Mouse (Mus musculus) stomach, embryonic 15.5 days (tissue): ENCODE measurements at regions not wholly inside any gene's neighbourhood (a gene's known extent, or its start where the extent isn't known, plus 50 kb on each side); places are given as distances from the start of the nearest gene placed in this dataset.

Source experiments
- ATAC-seq: fragments of 200-750 bp; cut with Nextera tagmentation; 2 replicates; pipeline ENCODE4 v1.8.0; 2017; ENCODE audit warnings: low read depth, moderate number of reproducible peaks, moderate TSS enrichment; ENCODE audit not compliant: insufficient read depth, low FRiP score
- H3K27ac ChIP-seq: fragments of 300-500 bp; sonication (generic); 2 replicates; pipeline ENCODE4 v1.5.1; 2015; ENCODE audit warnings: mild to moderate bottlenecking, inconsistent platforms
- H3K27me3 ChIP-seq: fragments of 300-500 bp; sonication (generic); replicated peaks from 2 replicates; pipeline ENCODE4 v1.6.1; 2015; ENCODE audit warnings: inconsistent platforms
- H3K36me3 ChIP-seq: fragments of 300-500 bp; sonication (generic); 2 replicates; pipeline ENCODE4 v1.6.1; 2015; ENCODE audit warnings: inconsistent platforms
- H3K4me1 ChIP-seq: fragments of 300-500 bp; sonication (generic); 2 replicates; pipeline ENCODE4 v1.6.1; 2015; ENCODE audit warnings: inconsistent platforms
- H3K4me2 ChIP-seq: fragments of 300-500 bp; sonication (generic); 2 replicates; pipeline ENCODE4 v1.6.1; 2015; ENCODE audit warnings: mild to moderate bottlenecking, inconsistent platforms
- H3K4me3 ChIP-seq: fragments of 300-500 bp; sonication (generic); replicated peaks from 2 replicates; pipeline ENCODE4 v1.5.1; 2015; ENCODE audit warnings: inconsistent platforms
- H3K9ac ChIP-seq: fragments of 300-500 bp; sonication (generic); 2 replicates; pipeline ENCODE4 v1.6.1; 2015; ENCODE audit warnings: inconsistent platforms
- H3K9me3 ChIP-seq: fragments of 300-500 bp; sonication (generic); 2 replicates; pipeline ENCODE4 v1.6.1; 2016; ENCODE audit warnings: inconsistent platforms
- WGBS: fragments of 180-500 bp; shearing (Covaris S2); methylation state at CpG from one replicate; pipeline ENCODE4 v1.1.7; 2015; 5-methylcytosine and 5-hydroxymethylcytosine counted together

GRCm38 (mm10) chr4:8986394-8987091 lies 747.7 kb upstream of the Car8 start:
- ATAC-seq = no peak
- Histone ChIP-seq H3K9me3 (no peaks in the 10 kb centered on the region), H3K4me2 (no peak overlapping the region), H3K36me3 (no peaks in the 10 kb centered on the region), H3K9ac (no peak overlapping the region), H3K27ac (no peak overlapping the region), H3K27me3 (no peaks in the 10 kb centered on the region), H3K4me1 (0 out of 2 replicates have a peak, but pooled peaks cover 5% of the 10 kb centered on the region), H3K4me3 (no peak overlapping the region)
- WGBS = 52% methylated on average over 13 of the region's 13 CpGs

DNA sequence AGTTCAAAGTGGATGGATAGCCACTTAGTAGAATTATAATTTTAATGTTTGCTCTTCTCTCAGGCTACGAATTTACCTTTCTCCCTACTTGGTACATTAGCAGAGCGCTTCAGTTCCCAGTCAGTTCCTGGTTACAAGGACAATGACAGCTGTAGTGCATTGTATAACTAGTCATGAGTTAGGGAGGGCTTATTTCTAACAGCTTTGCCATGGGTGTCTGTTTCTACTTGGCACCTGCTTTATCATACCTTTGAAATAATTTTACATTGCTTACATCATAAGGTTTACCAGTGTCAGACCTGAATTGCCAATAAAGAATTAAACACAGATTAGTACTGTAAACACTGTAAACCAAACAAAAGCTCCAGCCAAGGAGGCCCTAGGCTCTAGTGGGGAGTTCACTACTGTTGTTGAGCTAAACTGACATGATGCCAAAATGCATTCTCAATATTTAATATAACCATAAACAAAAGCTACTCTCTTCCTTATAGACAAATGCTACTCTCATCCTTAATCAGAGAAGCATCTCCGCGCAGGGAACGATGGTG lies 745.3 kb upstream of the Car8 start:
- H3K27ac ChIP-seq = no peak overlapping the region
- H3K27me3 ChIP-seq = no peaks in the 10 kb centered on the region
- H3K9ac ChIP-seq = no peak overlapping the region
- H3K4me3 ChIP-seq = no peak overlapping the region
- WGBS = 72% methylated on average over 5 of the region's 5 CpGs
- ATAC-seq = 0 out of 2 replicates have a peak, but pooled peaks have one; percentile 4
- H3K4me1 ChIP-seq = 0 out of 2 replicates have a peak, but pooled peaks cover 5% of the 10 kb centered on the region
- H3K4me2 ChIP-seq = no peak overlapping the region
- no peaks in the 10 kb centered on the region for H3K36me3 ChIP-seq
- no peaks in the 10 kb centered on the region for H3K9me3 ChIP-seq

DNA sequence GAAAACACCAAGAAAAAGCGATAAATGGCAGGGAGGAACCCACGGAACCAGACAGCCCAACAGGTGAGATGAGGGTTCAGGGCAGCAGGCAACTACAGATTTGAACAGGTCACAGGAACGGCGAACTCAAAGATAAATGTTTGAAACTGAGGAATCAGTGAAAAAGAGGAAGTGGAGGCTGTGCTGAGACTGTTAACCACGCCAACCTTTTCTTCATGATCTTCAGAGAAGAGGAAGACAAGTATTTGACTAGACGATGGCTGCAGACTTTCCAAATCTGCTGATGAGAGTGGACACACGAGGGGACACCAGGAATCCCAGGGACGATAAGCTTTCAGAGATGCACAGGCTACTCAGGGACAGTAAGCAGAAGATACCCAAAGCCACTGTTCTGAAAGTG lies 740.1 kb upstream of the Car8 start:
- Histone ChIP-seq H3K27ac (no peak overlapping the region), H3K9ac (no peak overlapping the region), H3K36me3 (no peaks in the 10 kb centered on the region), H3K27me3 (no peaks in the 10 kb centered on the region), H3K4me3 (no peak overlapping the region), H3K9me3 (no peaks in the 10 kb centered on the region), H3K4me1 (no peaks in the 10 kb centered on the region), H3K4me2 (no peak overlapping the region)
- ATAC-seq = no peak
- WGBS = 84% methylated on average over 8 of the region's 8 CpGs

DNA sequence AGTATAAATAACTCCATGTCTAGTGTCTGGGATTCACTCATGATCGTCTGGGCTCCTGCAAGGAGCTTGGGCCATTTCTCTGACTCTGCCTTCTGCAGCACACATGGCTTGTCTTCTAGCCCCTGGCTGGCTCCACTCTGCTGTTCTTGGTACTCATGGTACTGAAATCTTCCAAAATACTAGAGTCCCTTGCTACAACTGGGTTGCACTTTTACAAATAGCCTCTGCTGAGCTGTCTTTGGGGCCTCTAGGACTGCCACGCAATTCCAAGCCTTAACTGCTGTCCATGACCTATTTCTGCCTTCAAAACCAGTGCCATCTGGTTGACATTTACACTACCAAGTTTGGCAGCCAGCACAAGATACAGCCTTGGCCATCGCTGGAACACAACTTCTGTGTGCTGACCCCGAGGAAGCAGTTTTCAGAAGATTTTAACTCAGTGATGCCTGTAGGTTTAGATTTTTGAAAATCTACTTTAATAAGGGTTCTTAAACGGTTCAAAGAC lies 731.2 kb upstream of the Car8 start:
- Histone ChIP-seq H3K4me3 (no peak overlapping the region), H3K4me1 (no peaks in the 10 kb centered on the region), H3K9me3 (no peaks in the 10 kb centered on the region), H3K9ac (no peak overlapping the region), H3K27ac (no peak overlapping the region), H3K27me3 (no peaks in the 10 kb centered on the region), H3K4me2 (no peak overlapping the region), H3K36me3 (no peaks in the 10 kb centered on the region)
- ATAC-seq = no peak
- WGBS = 88% methylated on average over 5 of the region's 5 CpGs

DNA sequence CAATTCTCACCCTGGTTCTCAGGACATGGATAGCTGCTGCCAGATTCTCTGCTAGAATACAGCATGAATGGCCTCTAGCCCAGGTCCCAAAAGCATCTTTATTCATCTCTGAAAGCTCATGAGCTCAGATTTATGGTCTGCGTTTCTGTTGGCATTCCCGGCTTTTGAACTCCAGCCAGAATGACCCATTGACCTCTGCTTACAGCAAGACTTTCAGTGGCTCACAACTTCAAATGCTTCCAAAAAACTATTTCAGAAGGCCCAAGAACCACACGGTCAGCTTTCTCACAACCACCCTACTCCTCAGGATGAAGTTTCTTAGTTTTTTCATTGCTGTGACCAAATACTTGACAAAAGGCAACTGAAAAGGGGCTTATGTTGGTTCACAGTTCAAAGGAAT lies 729.9 kb upstream of the Car8 start:
- Histone ChIP-seq H3K27ac (no peak overlapping the region), H3K4me3 (no peak overlapping the region), H3K27me3 (no peaks in the 10 kb centered on the region), H3K4me2 (no peak overlapping the region), H3K36me3 (no peaks in the 10 kb centered on the region), H3K9ac (no peak overlapping the region), H3K4me1 (no peaks in the 10 kb centered on the region), H3K9me3 (no peaks in the 10 kb centered on the region)
- ATAC-seq = no peak
- WGBS = 29% methylated on average over 3 of the region's 3 CpGs

GRCm38 (mm10) chr4:8967986-8968385 lies 729.1 kb upstream of the Car8 start:
- H3K4me2 ChIP-seq = no peak overlapping the region
- no peaks in the 10 kb centered on the region for H3K27me3 ChIP-seq
- no peak overlapping the region for H3K4me3 ChIP-seq
- no peak overlapping the region for H3K27ac ChIP-seq
- H3K36me3 ChIP-seq = no peaks in the 10 kb centered on the region
- no peak overlapping the region for H3K9ac ChIP-seq
- no peak for ATAC-seq
- WGBS = 87% methylated on average over 3 of the region's 3 CpGs
- H3K4me1 ChIP-seq = no peaks in the 10 kb centered on the region
- no peaks in the 10 kb centered on the region for H3K9me3 ChIP-seq

DNA sequence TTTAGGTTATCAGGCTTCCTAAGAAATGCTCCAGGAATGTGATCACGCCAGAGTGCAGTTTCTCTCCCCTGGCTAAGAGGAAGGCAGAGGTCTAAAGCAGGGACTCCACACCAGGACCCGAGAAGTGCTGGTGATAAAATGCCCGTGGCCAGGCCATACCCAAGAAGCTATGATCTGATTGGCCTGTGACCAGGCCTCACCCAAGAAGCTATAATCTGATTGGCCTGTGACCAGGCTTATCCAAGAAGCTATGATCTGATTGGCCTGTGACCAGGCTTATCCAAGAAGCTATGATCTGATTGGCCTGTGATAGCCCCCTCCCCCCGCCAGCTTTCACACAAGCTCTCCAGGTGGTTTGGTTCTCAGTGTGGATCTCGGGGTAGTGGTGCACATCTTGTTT lies 726.7 kb upstream of the Car8 start:
- WGBS = 76% methylated on average over 5 of the region's 5 CpGs
- Histone ChIP-seq H3K27ac (no peak overlapping the region), H3K4me3 (no peak overlapping the region), H3K9ac (no peak overlapping the region), H3K27me3 (no peaks in the 10 kb centered on the region), H3K9me3 (no peaks in the 10 kb centered on the region), H3K4me1 (no peaks in the 10 kb centered on the region), H3K36me3 (no peaks in the 10 kb centered on the region), H3K4me2 (no peak overlapping the region)
- no peak for ATAC-seq

DNA sequence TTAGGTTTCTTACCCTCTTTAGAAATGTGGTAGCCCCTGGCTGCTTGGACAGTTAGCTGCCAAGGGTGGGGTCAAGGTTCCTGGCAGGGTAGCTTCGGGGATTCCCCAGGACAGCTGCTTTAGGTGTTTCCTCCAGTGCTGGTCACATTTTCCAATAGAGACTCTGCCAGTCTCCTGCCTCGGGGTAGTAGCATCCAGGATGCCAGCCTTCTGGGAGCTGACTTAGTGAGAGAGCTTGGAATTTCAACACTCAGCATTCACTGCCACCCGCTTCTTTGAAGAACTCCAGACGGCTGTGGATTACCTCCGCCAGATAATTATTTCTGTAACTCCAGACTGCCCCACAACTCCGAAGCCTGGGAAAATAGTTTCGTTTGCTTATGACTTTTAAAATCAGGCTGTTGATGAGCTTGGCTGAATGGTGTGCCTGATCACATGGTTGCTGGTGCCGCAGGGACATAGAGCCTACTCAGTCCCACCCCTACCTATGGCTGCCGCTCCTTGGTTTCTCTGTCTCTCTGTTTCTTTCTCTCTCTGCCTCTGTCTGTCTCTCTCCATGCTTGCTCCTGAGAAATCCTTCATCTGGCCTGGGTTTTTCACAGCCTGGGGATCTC lies 724.2 kb upstream of the Car8 start:
- WGBS = 43% methylated on average over 9 of the region's 9 CpGs

DNA sequence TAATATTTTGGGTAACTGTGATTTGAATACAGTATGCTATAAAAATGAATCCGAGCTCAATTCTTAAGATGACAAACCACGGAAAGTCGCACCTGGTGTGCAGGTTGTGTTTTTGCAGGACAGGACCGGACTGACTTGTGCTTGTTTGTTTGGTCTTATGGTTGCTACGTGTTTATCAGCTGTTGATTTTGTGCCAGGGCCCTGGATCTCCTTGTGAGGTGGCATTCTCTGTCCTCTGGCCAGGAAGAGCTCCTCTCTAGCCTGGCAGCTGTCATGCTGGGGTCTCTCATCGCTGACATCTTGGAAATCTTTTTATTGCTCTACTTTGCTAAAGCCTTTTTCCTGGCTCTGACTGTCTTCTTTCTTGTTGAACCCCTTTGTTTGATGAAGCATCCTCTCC lies 723.0 kb upstream of the Car8 start:
- no peak for ATAC-seq
- peaks cover 11% of the 10 kb centered on the region; the same call in 1 of the 2 replicates for H3K4me1 ChIP-seq
- H3K9me3 ChIP-seq = no peaks in the 10 kb centered on the region
- H3K27me3 ChIP-seq = no peaks in the 10 kb centered on the region
- no peak overlapping the region for H3K4me3 ChIP-seq
- no peak overlapping the region for H3K27ac ChIP-seq
- no peak overlapping the region for H3K4me2 ChIP-seq
- no peaks in the 10 kb centered on the region for H3K36me3 ChIP-seq
- no peak overlapping the region for H3K9ac ChIP-seq
- WGBS = 85% methylated on average over 6 of the region's 6 CpGs

More for the DNA sequence above, 724.2 kb upstream of the Car8 start:
- no peak for ATAC-seq
- no peaks in the 10 kb centered on the region for H3K9me3 ChIP-seq
- H3K27ac ChIP-seq = no peak overlapping the region
- H3K27me3 ChIP-seq = no peaks in the 10 kb centered on the region
- no peak overlapping the region for H3K4me3 ChIP-seq
- H3K36me3 ChIP-seq = no peaks in the 10 kb centered on the region
- H3K4me2 ChIP-seq = no peak overlapping the region
- no peak overlapping the region for H3K9ac ChIP-seq
- H3K4me1 ChIP-seq = 0 out of 2 replicates have a peak, but pooled peaks cover 3% of the 10 kb centered on the region

GRCm38 (mm10) chr4:8957771-8958170 lies 718.9 kb upstream of the Car8 start:
- Histone ChIP-seq H3K27me3 (no peaks in the 10 kb centered on the region), H3K4me2 (no peak overlapping the region), H3K4me3 (no peak overlapping the region), H3K36me3 (no peaks in the 10 kb centered on the region), H3K9me3 (no peaks in the 10 kb centered on the region), H3K4me1 (peaks cover 23% of the 10 kb centered on the region), H3K27ac (no peak overlapping the region), H3K9ac (no peak overlapping the region)
- 28% methylated on average over 6 of the region's 6 CpGs for WGBS
- peak; percentile 11; the same call in 1 of the 2 replicates for ATAC-seq

DNA sequence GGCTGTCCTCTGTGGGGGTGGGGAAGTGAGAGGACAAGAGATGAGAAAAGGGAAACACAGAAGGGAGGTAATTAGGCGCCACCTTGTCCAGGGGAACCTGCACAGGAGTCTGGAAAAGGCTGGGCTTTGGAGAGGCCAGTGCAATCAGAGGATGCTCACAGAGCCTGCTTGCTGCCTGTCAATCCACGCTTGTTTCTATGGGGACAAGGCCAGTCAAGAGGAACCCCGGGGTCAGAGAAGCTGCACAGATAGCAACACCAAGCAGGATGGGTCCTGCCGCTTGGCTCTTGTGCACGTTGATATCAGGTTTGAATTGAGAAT lies 718.1 kb upstream of the Car8 start:
- no peak for ATAC-seq
- Histone ChIP-seq H3K27me3 (no peaks in the 10 kb centered on the region), H3K4me1 (peaks cover 23% of the 10 kb centered on the region), H3K36me3 (no peaks in the 10 kb centered on the region), H3K27ac (no peak overlapping the region), H3K4me3 (no peak overlapping the region), H3K9ac (no peak overlapping the region), H3K4me2 (no peak overlapping the region), H3K9me3 (no peaks in the 10 kb centered on the region)
- 70% methylated on average over 5 of the region's 5 CpGs for WGBS

DNA sequence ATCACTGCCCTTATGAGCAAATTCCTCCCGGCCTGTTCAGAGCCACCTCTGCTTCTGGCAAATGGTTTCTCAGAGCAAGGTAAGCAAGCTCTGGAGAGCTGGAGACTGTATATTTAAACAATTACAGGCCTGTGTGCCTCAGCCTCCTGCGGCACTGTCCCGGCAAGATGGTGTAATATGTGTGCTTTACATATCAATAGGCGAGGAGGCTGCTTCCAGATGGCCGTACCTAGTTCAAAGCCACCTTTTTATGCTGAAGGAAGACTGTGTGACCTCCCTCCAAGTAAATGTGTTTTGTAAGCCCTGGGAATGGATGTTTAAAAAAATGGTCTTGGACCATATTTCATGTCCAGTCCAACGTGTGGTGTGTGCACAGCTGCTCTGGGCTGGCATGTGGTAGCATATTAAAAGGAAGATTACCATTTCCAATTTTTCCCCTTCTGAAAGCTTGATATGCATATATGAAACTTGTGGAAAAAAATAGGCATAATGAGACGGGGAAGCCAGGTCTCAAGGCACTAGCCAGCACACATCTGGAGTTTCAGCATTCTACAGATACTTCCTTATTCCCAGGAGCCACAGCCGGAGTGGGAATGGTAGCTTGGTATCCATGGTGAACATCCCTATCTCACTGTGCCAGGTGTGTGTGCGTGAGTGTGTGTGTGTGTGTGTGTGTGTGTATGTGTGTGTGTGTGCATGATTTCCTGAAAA lies 717.6 kb upstream of the Car8 start:
- Histone ChIP-seq H3K4me2 (no peak overlapping the region), H3K27ac (no peak overlapping the region), H3K27me3 (no peaks in the 10 kb centered on the region), H3K4me3 (no peak overlapping the region), H3K9ac (no peak overlapping the region), H3K9me3 (no peaks in the 10 kb centered on the region), H3K36me3 (no peaks in the 10 kb centered on the region), H3K4me1 (peaks cover 23% of the 10 kb centered on the region)
- 58% methylated on average over 9 of the region's 9 CpGs for WGBS
- no peak for ATAC-seq
